Mouse (Mus musculus): ENCODE data around the gene Gm17577. TPM values are rescaled to one million over a fixed set of nuclear protein-coding genes. Genes with fewer than 3 reads are reported as not detected.
"Not testable (repeated sequence)": the region's sequence is repeated elsewhere in the genome, so short reads cannot be mapped to it uniquely, and the experiment has no call there.

Gm17577 gene
- not detected in 2 replicates for polyA plus RNA-seq (2015; fragmentation: Nextera tagmentation; extraction: Ambion mirVana)

DNA sequence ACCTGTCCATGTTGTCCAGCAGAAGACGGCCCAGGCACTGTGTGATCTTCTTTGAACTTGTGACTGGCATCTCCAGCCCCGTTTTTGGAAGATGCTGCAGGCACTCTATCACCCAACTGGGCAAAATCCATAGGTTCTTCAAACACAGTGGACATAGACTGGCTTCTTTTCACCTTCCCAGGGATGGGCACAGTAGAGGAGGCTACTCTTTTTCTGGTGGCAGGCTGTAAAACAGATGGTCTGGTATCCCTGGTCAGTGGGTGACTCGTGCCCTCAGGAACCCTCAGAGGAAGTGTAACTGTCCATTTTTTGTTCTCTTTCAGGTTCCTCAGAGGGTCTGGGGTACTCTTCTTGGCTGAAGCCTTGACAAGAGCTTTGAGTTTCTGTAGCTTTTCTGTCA is at the start of gene Gm17577:
Gene Gm17577, minus strand, starts transcription at position 101 of the 400 bp plus-strand sequence.
- not testable (repeated sequence) for H3K9ac ChIP-seq (replicated peaks); H3K4me1 ChIP-seq (replicated peaks); H3K9me3 ChIP-seq; H3K4me2 ChIP-seq (replicated peaks); H3K36me3 ChIP-seq; H3K4me3 ChIP-seq (replicated peaks); H3K27ac ChIP-seq; ATAC-seq; H3K27me3 ChIP-seq
- WGBS: no CpG with 5 or more reads among the region's 3 CpGs

GRCm38 (mm10) chrX:123222381-123222780 is 24.3 kb downstream of the Gm17577 start, which contains the start of gene Srsx:
TSS of gene Srsx (minus strand) at chrX:123222481.
- not testable (repeated sequence) for H3K27me3 ChIP-seq; H3K9ac ChIP-seq (replicated peaks); H3K4me1 ChIP-seq (replicated peaks); ATAC-seq; H3K4me3 ChIP-seq (replicated peaks); H3K27ac ChIP-seq; H3K36me3 ChIP-seq; H3K4me2 ChIP-seq (replicated peaks); H3K9me3 ChIP-seq
- WGBS: 80% methylated on average over 1 of the region's 1 CpGs

Other genes starting within 250 kb of the Gm17577 start
- gene Gm17521, start 217.2 kb downstream of the Gm17577 start, polyA plus RNA-seq (2015; fragmentation: Nextera tagmentation; extraction: Ambion mirVana): not detected in 2 replicates
- 45.7 and 46.5 TPM in 2 replicates for gene Cldn34c1, start 143.4 kb downstream of the Gm17577 start, polyA plus RNA-seq (2015; fragmentation: Nextera tagmentation; extraction: Ambion mirVana)
- not detected in 2 replicates for gene Srsx, start 24.4 kb downstream of the Gm17577 start, polyA plus RNA-seq (2015; fragmentation: Nextera tagmentation; extraction: Ambion mirVana)